ENCODE assay signal across 10 mouse cellular contexts in the genomic region with DNA sequence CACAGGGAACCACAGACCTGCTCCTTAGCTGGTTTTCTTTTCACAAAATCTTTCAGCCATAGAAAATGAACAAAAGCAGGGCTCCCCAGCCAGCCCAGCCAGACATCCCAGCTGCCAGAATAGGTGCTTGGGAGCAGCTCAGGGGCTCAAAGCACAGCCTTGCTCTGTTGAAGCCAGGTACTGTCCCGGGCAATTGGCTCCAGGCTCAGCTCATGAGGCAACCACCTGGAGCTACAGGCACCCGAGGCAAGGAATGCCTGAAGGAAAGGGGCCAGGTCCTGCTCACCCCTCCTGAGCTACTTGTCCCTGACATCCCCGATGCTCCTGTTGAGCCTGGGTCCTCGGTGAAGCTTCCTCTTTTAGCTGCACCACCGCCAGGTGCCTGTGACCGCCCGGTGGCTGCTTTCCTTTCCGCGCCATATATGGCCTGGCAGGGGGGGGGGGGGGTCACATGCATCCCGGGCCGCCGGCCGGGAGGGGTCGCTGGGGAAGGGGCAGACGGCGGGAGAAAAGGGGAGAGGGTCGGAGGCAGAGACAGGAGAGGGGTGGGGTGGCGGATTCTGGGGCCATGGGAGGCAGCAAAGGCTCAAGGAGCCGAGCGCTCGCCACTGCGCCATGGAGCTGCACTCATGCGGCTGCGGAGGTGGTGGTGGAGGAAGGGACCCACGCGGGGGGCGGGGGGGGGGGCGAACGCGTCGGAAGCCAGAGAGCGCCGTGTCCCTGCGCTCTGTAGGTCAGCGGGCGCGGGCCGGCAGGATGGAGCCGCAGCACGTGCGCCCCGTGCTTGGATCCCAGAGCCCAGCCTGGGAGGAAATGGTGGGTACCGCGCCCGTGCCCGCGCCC. TPM values are rescaled to one million over a fixed set of nuclear protein-coding genes. Genes with fewer than 3 reads are reported as not detected.
DNase-seq lines count a peak whose midpoint lies in the region; ATAC-seq and TF ChIP-seq lines count a peak whose summit lies in the region.
"Not testable (repeated sequence)": the region's sequence is repeated elsewhere in the genome, so short reads cannot be mapped to it uniquely, and the experiment has no call there.
"Had no signal": no experiment of that assay in that cellular context is flagged by ENCODE, and none has a peak within 500 bp of the region (broad histone marks: within the 10 kb centered on the region; RNA-seq: fewer than 3 reads in every experiment).

A gene (plus strand): TSS at position 738 of the 843 bp plus-strand sequence.

- not testable (repeated sequence) for TF ChIP-seq CTCF in kidney, postnatal 0 days (IDR thresholded peaks at IDR 0.05; ENCODE audit: low read depth); stomach, postnatal 0 days (IDR thresholded peaks at IDR 0.05; ENCODE audit: low read depth)

- not testable (repeated sequence) for H3K27me3 ChIP-seq in forebrain, embryonic 12.5 days; heart, embryonic 12.5 days (replicated peaks); hindbrain, embryonic 15.5 days; kidney, postnatal 0 days (ENCODE audit: insufficient read depth, low read length); lung, embryonic 16.5 days (ENCODE audit: control insufficient read depth, insufficient read depth, low read depth, low read length); stomach, postnatal 0 days (ENCODE audit: control insufficient read depth, insufficient read depth, low read length)

- not testable (repeated sequence) for H3K9me3 ChIP-seq in forebrain, embryonic 12.5 days; heart, embryonic 12.5 days (replicated peaks); hindbrain, embryonic 15.5 days; kidney, postnatal 0 days (replicated peaks; ENCODE audit: low read length); lung, embryonic 16.5 days (ENCODE audit: control insufficient read depth, low read length); stomach, postnatal 0 days (ENCODE audit: control insufficient read depth, low read length)

- peak within 1 kb of the TSS; percentile 33 for H3K4me3 ChIP-seq in forebrain, embryonic 12.5 days (replicated peaks)
- H3K4me3 ChIP-seq in heart, embryonic 12.5 days: peak within 1 kb of the TSS; percentile 36
- peak within 1 kb of the TSS; percentile 32 for H3K4me3 ChIP-seq in hindbrain, embryonic 15.5 days
- H3K4me3 ChIP-seq in kidney, postnatal 0 days (replicated peaks; ENCODE audit: low read depth, low read length); stomach, postnatal 0 days (ENCODE audit: low read depth, low read length): not testable (repeated sequence)
- H3K4me3 ChIP-seq in lung, embryonic 16.5 days (ENCODE audit: low read length): 0 out of 2 replicates have a peak within 1 kb of the TSS, but pooled peaks have one; percentile 8

- ATAC-seq in forebrain, embryonic 12.5 days (ENCODE audit: low FRiP score); heart, embryonic 12.5 days (ENCODE audit: insufficient number of reproducible peaks, low FRiP score); hindbrain, embryonic 15.5 days (ENCODE audit: low FRiP score, low read depth); kidney, postnatal 0 days (replicated peaks; ENCODE audit: low FRiP score, low read depth); lung, embryonic 16.5 days (ENCODE audit: low read depth); stomach, postnatal 0 days (ENCODE audit: low FRiP score, low TSS enrichment): not testable (repeated sequence)

- not testable (repeated sequence) for H3K27ac ChIP-seq in forebrain, embryonic 12.5 days; heart, embryonic 12.5 days (ENCODE audit: poor library complexity, severe bottlenecking); hindbrain, embryonic 15.5 days (replicated peaks); kidney, postnatal 0 days; lung, embryonic 16.5 days (ENCODE audit: low read length); stomach, postnatal 0 days (replicated peaks)

- H3K9ac ChIP-seq in forebrain, embryonic 12.5 days; heart, embryonic 12.5 days; kidney, postnatal 0 days (ENCODE audit: low read depth, low read length); lung, embryonic 16.5 days (ENCODE audit: low read length); stomach, postnatal 0 days (ENCODE audit: low read length): not testable (repeated sequence)
- 0 out of 2 replicates have a peak within 1 kb of the TSS, but pooled peaks have one; percentile 1 for H3K9ac ChIP-seq in hindbrain, embryonic 15.5 days

- peak within 1 kb of the TSS; percentile 47 for H3K4me2 ChIP-seq in forebrain, embryonic 12.5 days
- H3K4me2 ChIP-seq in heart, embryonic 12.5 days: peak within 1 kb of the TSS; percentile 60
- H3K4me2 ChIP-seq in hindbrain, embryonic 15.5 days: peak within 1 kb of the TSS; percentile 50
- 0 out of 2 replicates have a peak within 1 kb of the TSS, but pooled peaks have one; percentile 23 for H3K4me2 ChIP-seq in kidney, postnatal 0 days (ENCODE audit: low read length)
- peak within 1 kb of the TSS; percentile 43 for H3K4me2 ChIP-seq in lung, embryonic 16.5 days (ENCODE audit: low read depth, low read length)
- not testable (repeated sequence) for H3K4me2 ChIP-seq in stomach, postnatal 0 days (replicated peaks; ENCODE audit: low read depth)

- not testable (repeated sequence) for H3K4me1 ChIP-seq in forebrain, embryonic 12.5 days; heart, embryonic 12.5 days (replicated peaks); hindbrain, embryonic 15.5 days (replicated peaks); kidney, postnatal 0 days (replicated peaks; ENCODE audit: insufficient read depth, low read length); lung, embryonic 16.5 days (replicated peaks; ENCODE audit: control insufficient read depth, insufficient read depth, low read length); stomach, postnatal 0 days (replicated peaks; ENCODE audit: control insufficient read depth, insufficient read depth)

- not testable (repeated sequence) for H3K36me3 ChIP-seq in forebrain, embryonic 12.5 days (replicated peaks); heart, embryonic 12.5 days; hindbrain, embryonic 15.5 days; kidney, postnatal 0 days (ENCODE audit: insufficient read depth, low read length); lung, embryonic 16.5 days (ENCODE audit: control insufficient read depth, insufficient read depth, low read length); stomach, postnatal 0 days (ENCODE audit: control insufficient read depth, insufficient read depth, low read length)

- not testable (repeated sequence) for TF ChIP-seq EP300 in stomach, postnatal 0 days (optimal IDR thresholded peaks at IDR 0.05)

- peak; percentile 0 for DNase-seq in embryo, embryonic 10.5 days (ENCODE audit: low spot score)
- DNase-seq in kidney, postnatal 0 days (ENCODE audit: low spot score): not testable (repeated sequence)
- peak; percentile 9 for DNase-seq in neural tube, embryonic 10.5 days (ENCODE audit: extremely low spot score, low spot score)
- peak; percentile 5 for DNase-seq in stomach, postnatal 0 days (ENCODE audit: low spot score)

- 0% methylated on average over 4 of the region's 47 CpGs for WGBS in forebrain, embryonic 12.5 days
- 3% methylated on average over 12 of the region's 47 CpGs for WGBS in heart, embryonic 12.5 days
- WGBS in hindbrain, embryonic 15.5 days: 0% methylated on average over 5 of the region's 47 CpGs
- 17% methylated on average over 4 of the region's 47 CpGs for WGBS in kidney, postnatal 0 days
- 3% methylated on average over 5 of the region's 47 CpGs for WGBS in lung, embryonic 16.5 days
- 7% methylated on average over 7 of the region's 47 CpGs for WGBS in stomach, postnatal 0 days

RNA-seq across cellular contexts. Expression of the gene that starts here (rescaled TPM):
- 0.99 and 1.3 TPM in 2 replicates for polyA plus RNA-seq in forebrain, embryonic 12.5 days (2016; fragmentation: Nextera tagmentation; extraction: Ambion mirVana)
- polyA plus RNA-seq in heart, embryonic 12.5 days (2016; fragmentation: Nextera tagmentation; extraction: Ambion mirVana): 0.13 and 0.45 TPM in 2 replicates
- polyA plus RNA-seq in hindbrain, embryonic 15.5 days (2015; fragmentation: Nextera tagmentation; extraction: Ambion mirVana): 2.7 and 2.8 TPM in 2 replicates
- polyA plus RNA-seq in kidney, postnatal 0 days (2015; fragmentation: Nextera tagmentation; extraction: Ambion mirVana): 0.13 and 0.16 TPM in 2 replicates
- 0.13 and 0.34 TPM in 2 replicates for polyA plus RNA-seq in lung, embryonic 16.5 days (2015; fragmentation: Nextera tagmentation; extraction: Ambion mirVana)
- not detected in 2 replicates for polyA plus RNA-seq in stomach, postnatal 0 days (2015; fragmentation: Nextera tagmentation; extraction: Ambion mirVana)
- polyA plus RNA-seq: liver, embryonic 16.5 days; thymus, postnatal 0 days had no signal

Comparison
In these comparisons a context has a peak if more than half of its experiments do, and no peak if none do; other contexts are left out.
1. Peak in DNase-seq in stomach, postnatal 0 days; RNA of the gene not detected or under 1 TPM.